Mouse (Mus musculus) cerebral cortex, adult 2 months (tissue): Measurements from ENCODE around the gene Sorcs2.

Experiments used
- WGBS: fragments of 180-500 bp; shearing (Covaris S2); methylation state at CpG from one replicate; pipeline ENCODE4 v1.1.7; 2018; 5-methylcytosine and 5-hydroxymethylcytosine counted together

Gene Sorcs2

DNA sequence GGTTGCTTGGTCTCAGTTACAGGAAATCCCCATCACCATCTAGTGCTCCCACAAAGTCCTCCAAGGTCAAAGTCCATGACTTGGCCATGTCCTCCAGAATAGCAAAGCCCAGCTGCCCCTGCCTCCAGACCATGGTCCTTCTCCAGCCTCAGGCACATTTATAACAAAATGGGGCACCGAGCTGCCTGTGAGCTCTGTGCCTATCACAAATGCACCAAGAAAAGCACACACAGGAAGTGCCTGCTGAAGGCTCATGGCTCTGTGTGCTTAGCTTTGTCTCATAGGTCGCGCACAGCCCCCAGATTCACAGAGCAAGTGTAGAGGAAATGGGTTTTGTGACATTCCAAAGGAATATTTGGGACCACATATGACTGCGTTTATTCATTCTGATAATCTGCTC is 39.8 kb downstream of the Sorcs2 start:
- WGBS: 91% methylated on average over 4 of the region's 4 CpGs

DNA sequence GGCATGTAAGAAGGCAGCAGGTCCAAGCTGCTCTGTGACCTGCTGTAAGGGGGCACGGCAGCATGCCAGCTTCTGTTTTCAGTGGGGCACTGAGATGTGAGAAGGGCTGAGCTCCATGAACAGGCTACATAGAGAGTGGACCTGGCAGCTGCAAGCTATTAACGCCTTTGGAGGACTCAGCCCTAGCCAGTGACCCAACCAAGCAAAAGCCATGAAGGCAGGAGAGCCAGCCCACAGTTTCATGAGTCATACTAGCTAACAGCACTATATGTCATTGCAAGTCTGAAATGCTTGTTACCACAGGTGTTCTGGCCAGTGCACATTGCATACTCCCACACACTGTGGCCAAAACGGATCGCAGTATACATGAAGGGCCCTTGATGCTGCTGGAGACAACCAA is 41.3 kb downstream of the Sorcs2 start:
- WGBS: 77% methylated on average over 4 of the region's 4 CpGs

DNA sequence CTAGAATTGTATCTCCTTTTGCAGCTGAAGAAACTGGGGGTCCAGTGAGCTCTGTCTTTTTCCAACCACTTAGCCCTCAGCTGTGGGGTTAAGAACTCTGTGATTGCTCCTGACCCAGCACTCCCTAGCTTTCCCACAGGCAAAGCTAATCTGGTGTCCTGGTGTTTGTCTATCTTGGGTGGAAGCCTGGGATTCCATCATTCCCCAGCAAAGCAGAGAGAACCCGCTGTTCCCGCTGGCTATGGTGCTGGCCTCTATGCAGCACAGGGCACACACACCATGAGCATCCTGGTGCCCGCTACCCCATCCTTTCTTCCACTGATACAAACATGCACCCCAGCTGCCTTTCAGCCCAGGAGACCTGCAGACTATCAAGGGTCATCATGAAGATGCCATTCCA is 42.3 kb downstream of the Sorcs2 start:
- WGBS: 84% methylated on average over 3 of the region's 3 CpGs

DNA sequence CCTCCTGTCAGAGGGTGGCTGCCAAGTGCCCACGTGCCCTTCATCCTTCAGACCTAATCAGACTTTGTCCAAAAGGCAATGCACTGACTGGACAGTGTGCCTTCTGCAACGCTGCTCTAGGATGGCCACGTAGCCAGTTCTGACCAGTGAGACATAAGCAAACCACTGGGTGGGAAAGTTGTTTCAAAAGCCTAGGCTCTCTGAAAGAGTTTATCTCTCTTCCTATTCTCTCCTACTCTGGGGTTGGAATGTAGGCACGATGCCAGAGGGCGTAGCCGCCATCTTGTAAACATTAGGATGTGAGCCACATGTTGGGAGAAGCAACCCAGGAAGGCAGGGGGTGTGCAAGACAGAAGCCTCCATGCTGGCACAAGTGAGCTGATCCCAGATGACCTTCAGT is 44.3 kb downstream of the Sorcs2 start:
- WGBS: 82% methylated on average over 6 of the region's 6 CpGs

DNA sequence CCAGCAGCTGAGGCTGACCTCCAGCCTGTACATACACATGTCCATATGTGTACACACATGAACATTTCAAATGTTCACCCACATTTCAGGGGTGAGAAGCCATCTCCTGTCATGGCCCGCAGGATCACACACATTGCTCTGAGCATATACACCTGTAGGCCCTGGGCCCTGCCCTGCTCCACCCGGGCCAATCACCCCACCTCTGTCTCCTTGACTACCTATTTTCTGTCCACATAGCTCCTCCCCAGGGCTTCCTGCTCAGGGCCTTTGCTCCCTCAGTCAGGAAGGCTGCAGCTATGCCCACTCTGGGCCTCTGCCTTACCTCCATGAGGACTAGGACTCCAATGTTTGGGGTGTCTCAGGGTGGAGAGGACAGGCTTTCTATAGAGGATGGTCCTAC is 44.7 kb downstream of the Sorcs2 start:
- 95% methylated on average over 2 of the region's 2 CpGs for WGBS

DNA sequence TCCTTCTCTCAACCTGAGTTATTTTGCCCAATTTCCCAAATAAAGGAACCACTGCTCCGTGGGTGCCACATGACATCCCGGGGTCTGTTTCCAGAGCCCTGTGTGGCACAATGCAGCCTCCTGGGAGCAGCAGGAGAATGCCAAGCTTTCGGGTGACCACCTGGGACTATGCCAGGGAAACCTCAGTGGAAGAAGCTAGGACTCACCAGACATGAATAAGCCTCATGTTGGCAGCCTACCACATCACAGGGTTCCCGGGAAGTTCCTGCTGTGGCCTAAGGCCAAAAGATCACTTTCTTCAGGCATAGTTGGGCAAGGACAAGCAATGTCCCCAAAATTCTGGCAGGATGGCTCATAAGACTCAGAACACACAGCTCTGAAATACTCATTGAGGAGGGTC is 51.2 kb downstream of the Sorcs2 start:
- WGBS: 60% methylated on average over 4 of the region's 4 CpGs

DNA sequence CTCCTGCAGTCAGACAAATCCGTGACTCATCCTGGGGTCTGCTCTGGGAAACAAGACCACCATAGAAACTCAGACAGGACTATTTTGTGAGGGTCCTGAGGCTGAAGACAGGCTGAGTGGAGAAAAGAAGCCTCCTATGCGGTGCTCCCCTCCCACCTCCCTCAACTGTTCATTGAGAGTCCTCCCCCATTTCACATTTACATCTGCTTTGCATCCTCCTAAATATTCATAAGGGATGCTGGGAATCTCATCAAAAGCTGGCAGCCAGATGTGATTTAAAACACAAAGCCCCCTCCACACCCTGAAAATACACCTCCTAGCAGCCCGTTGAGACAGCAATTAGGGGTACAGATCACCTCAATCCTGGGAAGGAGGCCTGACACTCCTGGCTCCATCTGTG is 58.7 kb downstream of the Sorcs2 start:
- 50% methylated on average over 3 of the region's 3 CpGs for WGBS

DNA sequence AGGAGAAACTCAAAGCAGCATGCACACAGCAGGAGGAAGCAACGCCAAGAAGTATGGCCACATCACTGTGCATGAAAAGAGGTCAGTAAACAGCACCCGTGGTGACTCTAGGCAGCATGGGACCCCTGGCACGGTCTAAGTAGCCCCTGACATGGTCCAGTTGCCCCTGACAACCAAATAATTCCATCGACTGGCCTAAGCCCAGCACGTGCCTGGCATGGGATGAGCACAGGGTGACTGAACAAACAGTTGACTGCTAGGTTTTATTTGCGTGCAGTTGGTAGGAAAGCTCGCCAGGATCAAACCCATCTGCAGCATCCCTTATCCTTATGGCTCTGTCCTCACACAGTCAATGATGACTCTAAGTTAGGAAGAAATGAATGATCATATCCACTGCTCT is 61.7 kb downstream of the Sorcs2 start:
- 69% methylated on average over 7 of the region's 7 CpGs for WGBS

DNA sequence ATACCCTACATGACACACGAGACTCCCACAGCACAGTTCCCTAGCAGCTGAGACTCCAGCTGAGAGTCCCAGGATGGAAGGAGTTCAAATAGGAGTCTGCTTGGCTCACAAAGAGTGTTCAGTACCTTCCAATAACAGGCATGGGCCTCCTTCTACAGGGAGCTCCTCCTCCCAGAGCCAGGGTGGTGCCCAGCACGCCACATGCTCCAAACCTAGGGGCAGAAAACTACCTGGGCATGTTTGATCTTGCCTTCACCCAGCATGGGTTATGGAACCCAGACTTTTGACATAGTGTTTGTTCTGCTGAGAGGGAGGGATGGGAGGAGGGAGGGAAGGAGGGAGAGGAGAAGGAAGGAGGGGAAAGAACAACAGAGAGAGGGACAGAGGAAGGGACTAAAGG is 62.3 kb downstream of the Sorcs2 start:
- WGBS: 88% methylated on average over 2 of the region's 2 CpGs

DNA sequence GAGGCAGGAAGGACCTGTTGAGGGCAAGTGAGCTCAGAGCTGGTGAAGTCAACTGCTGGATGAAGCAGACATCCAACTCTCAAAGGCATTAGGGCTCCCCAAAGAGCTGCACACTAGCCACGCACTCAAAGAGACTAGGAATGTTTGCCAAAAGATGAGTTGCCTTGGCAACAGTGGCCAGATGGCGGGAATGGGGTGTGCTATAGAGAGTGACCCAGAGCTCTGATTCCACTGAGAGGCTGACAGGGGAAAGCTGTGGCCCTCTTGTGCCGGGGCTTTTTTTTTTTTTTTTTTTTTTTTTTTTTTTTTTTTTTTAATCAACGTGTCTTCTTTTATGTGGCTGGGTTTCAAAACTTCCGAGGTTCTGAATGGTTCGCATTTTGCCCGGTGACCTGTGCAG is 63.7 kb downstream of the Sorcs2 start:
- WGBS: 60% methylated on average over 7 of the region's 7 CpGs

DNA sequence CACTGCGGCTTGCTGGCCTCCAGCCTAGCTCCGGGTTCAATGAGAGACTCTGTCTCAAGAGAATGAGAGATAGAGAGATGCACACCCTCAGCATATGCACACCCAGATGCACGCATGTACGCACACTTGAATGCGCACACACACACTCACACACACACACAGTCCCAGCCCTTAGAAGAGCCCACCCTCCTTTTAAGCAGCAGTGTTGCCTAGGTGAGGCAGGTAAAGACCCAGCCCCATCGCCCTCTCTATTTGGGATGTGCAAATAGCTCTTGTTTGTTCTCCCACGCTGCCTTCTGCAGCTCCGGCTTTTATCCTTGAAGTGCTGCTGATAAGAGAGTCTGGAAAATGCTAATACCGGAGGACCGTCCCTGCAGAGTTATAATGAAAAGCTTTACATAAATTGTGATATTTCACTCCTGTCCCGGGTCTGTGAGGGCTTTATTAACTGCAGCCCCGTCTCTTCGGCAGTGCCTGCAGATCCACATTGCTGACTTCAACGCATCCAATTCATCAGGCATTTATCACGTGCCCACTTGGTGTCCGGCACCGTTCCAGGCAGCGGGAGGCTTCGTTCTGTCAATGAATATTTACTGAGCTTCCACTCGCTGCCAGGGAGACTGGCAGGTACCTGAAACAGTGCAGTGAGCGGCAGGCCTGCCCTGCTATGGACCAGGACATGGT is 67.3 kb downstream of the Sorcs2 start:
- 70% methylated on average over 21 of the region's 21 CpGs for WGBS

DNA sequence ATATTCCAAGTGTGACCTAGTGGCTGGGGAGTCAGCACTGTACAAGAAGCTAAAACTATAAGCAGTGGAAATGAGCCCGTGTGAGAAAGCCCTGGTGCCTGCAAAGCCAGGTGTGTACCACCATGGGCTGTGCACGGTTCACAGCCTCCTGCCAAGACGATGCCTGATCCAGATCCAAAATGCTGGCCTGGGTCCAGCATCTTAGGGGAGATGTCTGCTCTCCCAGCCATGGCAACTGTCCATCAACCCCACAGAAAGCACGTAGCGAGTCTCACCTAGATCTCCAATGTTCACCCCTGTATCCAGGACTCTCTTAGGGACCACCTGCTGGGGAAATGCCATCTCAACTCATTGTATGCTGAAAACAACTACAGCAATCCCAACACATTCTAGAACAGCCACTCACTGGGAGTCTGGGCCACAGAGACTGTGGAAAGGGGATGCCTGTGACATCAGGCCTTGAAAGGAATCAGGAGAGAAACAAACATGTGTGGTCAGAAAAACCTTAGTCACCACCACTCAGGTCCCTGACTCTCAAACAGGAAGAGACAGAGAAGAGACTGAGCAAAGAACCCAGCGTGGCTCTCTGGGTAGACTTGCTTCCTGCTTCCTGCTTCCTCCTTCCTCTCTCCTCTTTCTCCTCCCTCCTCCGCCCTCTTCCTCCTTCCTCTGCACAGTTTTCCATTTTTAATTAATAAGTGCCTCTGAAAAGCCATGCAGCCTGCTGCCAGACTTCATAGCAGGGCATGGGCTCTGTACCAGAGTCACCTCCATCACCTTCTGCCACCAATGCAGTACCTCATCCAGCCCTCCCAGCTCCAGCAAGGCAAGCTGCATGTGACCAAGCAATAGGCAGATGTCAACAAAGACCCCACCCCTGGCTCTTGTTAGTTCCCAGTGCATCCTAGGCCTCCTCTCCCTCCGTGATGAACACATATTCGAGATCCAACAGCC is 71.6 kb downstream of the Sorcs2 start:
- WGBS: 83% methylated on average over 9 of the region's 9 CpGs

DNA sequence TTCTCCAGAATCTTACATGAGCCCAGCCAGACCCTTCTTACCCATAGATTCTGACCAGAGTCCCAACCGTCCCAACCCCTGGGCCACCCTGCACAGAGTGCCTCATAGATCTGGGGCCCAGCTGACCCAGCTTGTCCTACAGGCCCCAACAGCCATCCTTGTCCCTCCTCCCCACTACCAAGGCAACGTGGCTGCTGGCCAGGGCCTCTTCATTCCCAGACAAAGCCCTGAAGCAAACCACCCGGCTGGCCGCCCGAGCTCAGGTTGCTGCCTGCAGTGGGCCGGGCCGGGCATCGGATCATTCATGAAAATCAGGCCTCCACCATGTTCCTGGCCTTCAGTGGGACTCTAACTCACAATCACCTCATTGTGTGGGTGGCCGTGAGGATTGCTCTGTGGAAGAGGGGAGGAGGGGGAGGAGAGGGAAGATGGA is 73.8 kb downstream of the Sorcs2 start:
- 50% methylated on average over 9 of the region's 9 CpGs for WGBS

DNA sequence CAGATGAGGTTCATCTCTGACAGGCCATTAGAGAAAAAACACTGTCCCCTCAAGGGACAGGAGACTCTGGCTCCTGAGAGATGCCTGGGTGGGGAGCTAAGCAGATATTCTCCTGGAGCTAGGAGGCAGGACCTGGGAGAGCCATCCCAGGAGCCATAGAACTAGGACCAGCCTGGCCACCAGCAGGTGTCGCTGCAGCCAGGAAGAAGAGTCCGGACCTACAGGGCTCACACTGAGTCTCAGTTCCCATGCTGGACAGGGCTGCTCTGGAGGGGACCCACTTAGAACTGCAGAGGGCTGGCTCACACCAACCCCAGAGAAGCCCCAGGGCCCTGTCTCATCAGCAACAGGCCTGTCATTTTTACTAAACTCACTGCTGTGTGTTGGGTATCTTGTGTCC is 74.4 kb downstream of the Sorcs2 start:
- WGBS: 27% methylated on average over 2 of the region's 2 CpGs

DNA sequence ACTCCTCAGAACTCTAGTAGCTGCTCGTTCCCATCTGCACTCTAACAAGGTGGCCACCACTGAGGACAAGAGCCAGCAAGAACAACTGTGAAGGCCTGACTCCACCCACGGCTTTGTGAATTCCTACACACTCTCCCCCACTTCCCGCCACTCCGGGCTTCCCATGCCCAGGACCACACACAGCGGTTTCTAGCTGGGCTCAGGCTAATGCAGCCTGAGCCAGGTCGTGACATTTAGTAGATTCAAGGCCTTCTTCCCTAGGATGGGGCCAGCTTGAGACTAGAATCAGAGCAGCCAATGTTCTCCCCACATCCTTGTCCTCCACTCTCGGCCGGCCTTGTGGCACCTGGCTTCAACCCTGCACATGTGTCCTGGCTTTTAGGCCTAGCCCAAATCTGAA is 76.4 kb downstream of the Sorcs2 start:
- WGBS: 60% methylated on average over 8 of the region's 8 CpGs

DNA sequence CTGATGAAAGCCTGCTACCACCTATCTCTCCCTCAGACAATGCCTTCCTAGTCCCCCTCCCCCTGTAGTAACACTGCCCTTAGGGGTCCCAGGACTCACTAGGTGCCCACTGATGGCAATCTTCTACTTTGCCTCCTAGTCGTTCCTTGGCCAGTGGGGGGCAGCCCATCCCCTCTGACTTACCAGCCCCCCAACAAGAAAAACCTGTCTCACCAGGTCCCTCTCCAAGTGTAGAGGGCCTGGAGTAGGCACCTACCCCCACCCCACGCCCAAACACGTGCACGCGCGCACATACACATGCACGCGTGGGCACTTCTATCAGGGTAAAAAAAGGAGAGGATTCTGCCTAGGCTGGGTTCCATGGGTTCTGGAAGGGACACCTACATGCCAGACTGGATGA is 77.3 kb downstream of the Sorcs2 start:
- WGBS: 85% methylated on average over 8 of the region's 8 CpGs

DNA sequence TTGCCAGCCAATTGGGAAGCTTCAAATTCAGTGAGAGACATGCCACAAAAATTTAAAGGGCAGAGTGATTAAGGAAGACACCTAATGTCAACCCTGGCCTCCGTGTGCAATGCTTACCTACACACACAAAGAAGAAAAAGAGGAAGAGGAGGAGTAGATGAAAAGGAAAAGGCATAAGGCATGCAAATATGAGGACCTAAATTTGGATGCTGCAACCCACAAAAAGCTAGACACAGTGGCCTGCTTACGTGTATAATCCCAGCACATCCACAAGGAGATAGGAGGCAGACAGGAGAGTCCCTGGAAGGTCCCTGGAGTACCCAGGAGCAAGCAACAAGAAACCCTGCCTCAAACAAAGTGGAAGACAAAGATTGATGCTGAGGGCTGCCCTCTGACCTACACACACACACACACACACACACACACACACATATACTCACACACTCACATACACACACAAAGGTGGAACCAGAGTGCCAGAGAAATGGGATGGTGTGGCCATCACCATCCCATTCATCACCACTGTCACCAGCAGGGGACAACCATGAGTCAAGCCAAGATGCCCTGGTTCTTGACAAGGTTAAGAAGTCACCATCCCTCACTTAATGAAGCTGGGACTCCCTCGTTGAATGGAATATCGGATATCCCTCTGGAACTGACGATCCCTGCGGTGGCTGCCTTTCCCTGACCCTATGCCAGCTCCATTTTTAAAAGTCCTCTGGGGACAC is 80.1 kb downstream of the Sorcs2 start:
- WGBS: 62% methylated on average over 6 of the region's 6 CpGs

DNA sequence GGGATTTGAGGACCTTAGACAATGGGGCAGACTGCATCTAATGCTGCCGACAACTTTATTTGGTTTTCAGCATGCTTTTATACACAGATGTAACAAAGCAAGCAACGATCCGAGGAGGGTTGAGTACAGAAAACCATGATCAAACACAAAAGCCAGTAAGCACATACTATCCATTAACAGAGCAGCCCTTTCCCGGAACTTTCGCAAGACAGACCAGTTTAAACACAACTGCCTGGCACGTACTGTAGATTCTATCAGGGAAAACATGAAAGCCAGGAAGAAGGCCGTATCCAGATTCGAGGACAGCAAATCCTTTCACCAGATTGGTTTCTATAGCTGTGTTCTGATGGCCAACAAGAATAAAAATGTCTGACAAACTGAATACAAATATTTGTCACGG is 82.8 kb downstream of the Sorcs2 start:
- 90% methylated on average over 9 of the region's 9 CpGs for WGBS

DNA sequence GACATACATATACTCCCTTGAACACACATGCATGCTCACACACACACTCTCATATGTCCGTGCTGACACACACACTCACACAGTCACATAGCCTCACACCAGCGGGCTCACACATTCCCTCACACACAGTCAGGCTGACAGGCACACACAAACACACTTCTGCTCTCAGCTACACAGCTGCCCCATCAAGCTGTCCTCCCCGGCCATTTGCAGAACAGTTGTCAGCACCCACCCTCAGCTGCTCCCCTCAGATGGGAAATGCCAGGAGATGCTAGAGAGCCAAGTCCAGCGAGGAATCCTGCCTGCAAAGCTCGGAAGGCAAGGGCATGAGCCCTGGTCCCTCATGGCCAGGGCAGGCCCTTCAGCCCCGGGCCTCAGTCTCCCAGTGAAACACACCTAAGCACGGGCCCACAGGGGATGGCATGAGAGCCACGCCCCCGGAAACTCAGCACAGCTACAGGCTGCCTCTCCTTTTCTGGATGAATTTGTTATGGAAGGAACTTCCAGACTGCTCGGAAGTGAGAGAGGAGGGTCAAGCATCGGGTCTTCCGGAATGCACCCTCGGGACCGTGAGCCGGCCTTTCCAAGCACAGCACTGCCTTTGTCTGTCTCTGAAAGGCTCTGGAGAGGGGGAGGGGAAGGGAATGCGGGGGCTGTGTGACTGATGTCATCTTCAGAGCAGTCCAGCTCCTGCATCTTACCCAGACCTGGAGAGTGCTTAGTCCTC is 84.4 kb downstream of the Sorcs2 start:
- WGBS: 34% methylated on average over 16 of the region's 16 CpGs

DNA sequence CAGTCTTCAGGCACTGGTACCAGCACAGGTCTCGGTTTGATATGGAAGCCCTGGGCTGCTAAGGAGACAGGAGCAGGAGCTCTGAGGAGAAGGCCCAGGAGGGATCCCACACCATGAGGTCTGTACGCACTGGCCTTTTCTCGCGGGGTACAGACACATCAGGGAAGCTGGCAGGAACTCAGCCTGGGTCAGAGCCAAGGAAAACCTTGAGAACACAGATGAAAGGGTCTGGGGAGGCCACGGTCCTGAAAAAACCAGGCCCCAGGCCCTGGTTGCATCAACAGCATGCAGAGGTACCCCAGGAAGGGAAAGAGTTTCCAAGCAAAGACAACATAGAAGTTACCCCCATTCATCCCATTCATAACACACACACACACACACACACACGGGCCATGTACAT is 85.0 kb downstream of the Sorcs2 start:
- 61% methylated on average over 6 of the region's 6 CpGs for WGBS

DNA sequence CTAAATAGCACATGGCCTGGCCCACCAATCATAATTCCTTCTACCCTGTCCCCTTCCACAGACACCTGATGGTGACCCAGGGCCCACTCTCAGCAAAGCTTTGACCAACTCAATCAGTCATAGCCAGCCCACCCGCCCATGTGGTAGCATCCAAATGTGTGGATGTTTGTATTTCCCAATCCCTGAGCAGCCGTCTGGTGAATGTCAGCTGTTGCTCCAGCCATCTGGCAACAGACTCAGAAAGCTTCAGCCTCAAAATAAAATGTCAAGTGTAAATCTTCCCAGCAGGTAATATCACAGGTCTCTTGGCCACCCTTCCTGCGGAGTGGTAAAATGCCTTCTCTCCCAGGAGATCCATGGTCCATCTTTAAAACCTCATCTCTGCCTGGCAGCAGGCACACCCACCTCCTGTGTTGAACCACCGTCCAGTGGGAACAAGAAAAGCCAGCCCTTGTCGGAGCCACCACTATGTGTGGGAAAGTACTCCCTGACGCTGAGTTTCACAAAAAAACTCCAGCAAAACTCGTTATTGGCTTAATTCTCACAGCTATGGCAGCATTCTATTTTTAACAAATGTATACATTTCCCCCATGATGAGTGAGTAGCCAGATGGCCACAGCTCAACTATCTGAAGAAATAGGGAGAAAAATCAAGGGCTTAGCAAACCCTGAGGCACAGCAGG is 93.5 kb downstream of the Sorcs2 start:
- WGBS: 45% methylated on average over 7 of the region's 7 CpGs
